Mouse (Mus musculus): Measurements from ENCODE around the gene Anapc2.

DNA sequence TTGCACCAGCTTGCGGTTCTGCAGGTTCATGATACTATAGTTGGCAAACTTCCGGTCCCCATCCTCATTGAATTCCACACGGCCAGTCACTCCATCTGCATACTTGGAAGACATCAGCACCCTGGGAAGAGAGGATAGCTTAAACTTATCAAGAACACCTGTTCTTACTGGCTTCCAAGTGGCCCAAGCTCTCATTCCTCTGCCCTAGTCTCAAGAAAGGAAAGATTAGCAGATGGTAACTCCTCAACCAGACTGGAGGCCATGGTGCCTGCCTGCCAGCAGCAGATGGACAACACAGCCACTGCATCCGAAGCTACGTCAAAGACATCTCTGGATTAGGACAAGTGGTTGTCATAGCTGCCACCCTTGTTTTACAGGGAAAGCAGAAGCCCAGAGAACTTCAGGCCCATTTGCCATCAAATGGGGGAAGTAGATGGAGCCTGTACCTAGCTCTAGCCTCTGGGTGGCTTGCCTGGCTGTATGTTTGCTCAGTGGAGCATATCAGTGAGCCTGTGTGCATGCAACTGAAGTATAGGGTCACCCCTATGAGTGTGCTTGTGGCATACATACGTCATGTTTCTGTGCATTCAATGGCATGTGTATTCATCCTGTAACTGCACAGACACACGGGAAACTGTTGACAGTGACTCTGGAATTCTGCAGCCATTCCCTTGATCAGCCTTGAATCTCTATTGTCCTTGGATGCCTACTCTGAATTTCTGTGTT lies 31.8 kb downstream of the Anapc2 start:
- TF ChIP-seq CTCF (IDR thresholded peaks at IDR 0.05; ENCODE audit: borderline replicate concordance, insufficient read depth, low read depth, low read length) (no peak), POLR2A (IDR thresholded peaks at IDR 0.05; ENCODE audit: borderline replicate concordance, insufficient read depth, low read length) (peak; percentile 18; the same call in 1 of the 2 replicates)

Data from cerebellum, adult 2 months (tissue).